Mouse (Mus musculus) regulatory T cell (primary cell): ENCODE results near the gene Ssbp3.

Source experiments
- in situ Hi-C: fragments of 300-600 bp; cut with MboI, MseI; formaldehyde crosslinking; loops from one replicate; pipeline ENCODE4 v1.15.1; 2025; ENCODE audit warnings: high pct_unique_total_duplicates

The Ssbp3 gene

DNA sequence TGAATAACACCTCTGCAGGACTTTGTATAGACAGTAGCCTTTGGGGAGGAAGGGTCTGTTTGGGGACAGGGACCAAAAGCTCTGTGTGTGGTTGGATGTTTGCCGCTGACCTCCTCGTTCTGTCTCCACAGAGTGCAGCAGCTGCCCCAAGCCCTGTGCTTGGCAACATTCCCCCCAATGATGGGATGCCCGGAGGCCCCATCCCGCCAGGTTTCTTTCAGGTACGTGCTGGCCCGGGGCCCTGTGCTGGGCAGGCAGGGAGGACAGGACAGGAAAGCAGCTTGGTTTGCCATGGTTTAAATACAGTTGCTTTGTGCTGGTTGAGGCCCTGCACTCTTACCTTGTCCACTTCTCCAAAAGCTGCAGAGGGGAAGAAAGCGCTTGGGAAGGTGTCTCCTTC is 99.0 kb downstream of the Ssbp3 start:
- in situ Hi-C loops = no loop called here

DNA sequence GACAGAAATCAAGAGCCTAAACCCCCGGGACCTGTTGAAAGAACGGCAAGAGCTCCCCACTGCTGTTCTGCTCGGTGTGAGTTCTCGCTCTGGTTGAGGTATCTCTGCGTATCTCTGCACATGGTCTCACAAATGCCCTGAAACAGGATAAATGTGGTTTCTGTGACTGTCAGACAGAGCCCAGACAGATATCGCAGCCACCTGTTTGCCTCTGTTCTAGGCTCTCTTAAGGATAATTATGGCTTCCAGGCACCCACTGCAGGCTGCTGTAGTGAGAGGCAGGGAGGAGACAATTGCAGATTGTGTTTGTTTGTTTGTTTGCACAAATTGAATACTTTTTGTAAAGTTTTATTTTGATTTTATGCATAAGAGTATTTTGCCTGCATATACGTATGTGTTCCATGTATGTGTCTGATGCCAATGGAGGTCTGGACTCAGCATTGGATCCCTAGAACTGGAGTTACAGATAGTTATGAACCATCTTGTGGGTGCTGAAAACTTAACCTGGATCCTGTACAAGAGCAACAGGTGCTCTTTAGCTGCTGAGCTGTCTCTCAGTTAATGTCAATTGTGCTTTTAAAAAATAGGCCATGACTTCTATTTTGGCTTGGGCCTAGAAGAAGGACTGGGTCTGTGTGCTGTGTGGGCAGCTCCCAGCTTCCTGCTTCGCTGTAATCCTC is 101.0 kb downstream of the Ssbp3 start:
- in situ Hi-C loops = no loop called here

GRCm38 (mm10) chr4:107012005-107012478 is 101.5 kb downstream of the Ssbp3 start:
- in situ Hi-C loops = no loop called here

- in situ Hi-C loops = no loop called here
Observed at GRCm38 (mm10) chr4:107012574-107012973, 102.1 kb downstream of the Ssbp3 start.

DNA sequence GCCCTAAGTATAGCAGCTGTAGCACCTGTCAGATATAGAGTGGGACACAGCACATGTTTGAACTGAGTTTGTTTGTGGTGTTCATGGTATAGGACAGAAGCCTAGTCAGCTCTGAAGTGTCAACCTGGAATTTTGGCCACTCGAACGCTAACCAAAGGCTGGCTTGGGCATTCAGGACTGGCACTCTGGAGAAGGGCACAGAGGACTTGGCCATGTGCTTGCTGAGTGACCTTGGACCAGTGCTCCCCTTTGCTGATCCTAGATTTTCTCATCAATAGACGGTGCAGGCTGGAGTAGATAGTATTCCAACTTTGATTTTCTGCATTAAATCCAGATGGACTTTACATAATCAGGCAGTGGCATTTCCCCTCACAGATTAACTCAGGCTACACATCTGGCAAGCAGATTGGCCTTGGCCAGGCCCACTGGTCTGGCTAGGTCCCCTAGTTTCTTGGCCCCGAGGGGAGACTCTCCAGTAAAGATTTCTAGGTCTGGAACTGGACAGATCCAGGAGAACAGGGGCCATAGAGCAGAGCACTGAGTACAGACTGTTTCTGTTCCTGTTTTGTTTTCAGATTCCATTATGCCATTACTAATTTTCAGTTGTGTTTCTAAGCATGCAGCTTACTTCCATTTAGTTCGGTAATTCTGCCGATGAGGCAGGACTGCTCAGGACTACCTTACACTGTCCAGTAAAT is 102.8 kb downstream of the Ssbp3 start:
- in situ Hi-C loops = no loop called here

DNA sequence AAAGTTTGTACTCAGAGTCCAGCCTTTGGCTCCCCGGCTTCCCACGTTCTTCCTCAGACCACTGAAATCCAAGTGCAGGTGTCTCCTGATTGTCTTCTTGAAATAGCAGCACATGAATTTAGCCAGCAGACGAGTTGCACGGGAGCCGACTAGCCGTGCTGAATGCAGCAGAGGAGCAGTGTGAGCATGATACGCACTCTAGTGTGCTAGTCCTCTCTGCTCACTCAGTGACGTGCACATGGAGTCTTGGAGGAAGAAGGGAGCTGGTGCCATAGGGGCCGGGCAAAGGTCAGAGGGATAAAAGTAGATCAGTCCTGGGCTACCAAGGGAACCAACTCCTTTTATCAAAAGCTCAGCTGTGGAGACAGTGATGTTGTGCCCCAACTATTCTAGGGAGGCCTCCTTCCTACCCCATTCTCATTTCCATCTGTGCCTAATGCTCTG is 103.3 kb downstream of the Ssbp3 start:
- in situ Hi-C loops = no loop called here

DNA sequence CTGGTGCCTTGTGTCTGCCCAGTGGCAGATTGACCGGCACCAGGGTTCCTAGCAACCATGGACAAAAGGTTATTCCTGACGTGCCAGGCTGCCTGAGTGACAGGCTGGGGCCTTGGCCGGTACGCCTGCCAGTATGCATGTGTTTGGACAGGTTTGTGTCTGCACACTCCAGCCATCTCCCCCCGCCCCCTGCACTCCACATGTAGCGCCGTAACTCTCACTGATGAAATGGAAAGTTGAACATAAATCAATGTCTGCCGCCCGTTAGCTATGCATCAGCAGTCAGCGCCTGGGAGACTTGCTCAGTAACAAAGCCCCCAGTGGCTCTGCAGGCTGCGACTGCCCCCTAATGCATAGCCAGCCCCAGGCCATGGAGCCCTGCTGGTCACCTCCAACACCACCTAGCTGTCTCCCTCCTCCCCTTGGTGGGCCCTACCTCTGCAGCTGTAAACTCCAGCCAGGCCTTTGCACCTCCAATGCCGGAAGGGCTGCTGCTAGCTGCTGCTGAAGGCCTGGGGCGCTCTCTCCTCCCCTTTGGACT is 105.5 kb downstream of the Ssbp3 start:
- in situ Hi-C loops = no loop called here

DNA sequence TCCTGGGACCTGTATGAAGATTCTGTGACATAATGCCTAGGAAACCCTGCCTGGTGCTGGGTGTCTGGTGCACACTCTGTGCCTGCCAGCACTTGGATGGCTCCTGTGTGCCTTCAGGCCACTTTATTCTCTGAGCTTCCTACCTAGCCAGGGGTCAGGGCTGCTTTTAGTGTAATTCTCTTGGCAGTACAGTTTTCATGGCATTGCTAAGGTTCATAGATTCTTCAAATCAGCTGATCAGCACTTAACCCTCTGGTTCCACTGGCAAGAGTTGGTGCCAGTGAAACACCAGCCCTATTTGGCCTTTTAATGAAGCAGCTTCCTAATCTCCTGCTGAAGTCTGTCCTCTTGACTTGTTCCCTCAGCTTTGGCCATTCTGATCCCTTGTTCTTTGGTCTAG is 106.8 kb downstream of the Ssbp3 start:
- in situ Hi-C loops = no loop called here

GRCm38 (mm10) chr4:107018521-107018920 is 108.0 kb downstream of the Ssbp3 start:
- in situ Hi-C loops = no loop called here

GRCm38 (mm10) chr4:107019027-107019426 is 108.5 kb downstream of the Ssbp3 start:
- in situ Hi-C loops = no loop called here

- in situ Hi-C loops = no loop called here
Observed at GRCm38 (mm10) chr4:107020287-107021000, 109.9 kb downstream of the Ssbp3 start.

GRCm38 (mm10) chr4:107021464-107021863 is 111.0 kb downstream of the Ssbp3 start:
- in situ Hi-C loops = no loop called here

GRCm38 (mm10) chr4:107024899-107025298 is 114.4 kb downstream of the Ssbp3 start:
- in situ Hi-C loops = no loop called here

- in situ Hi-C loops = no loop called here
Observed at GRCm38 (mm10) chr4:107025369-107025768, 114.9 kb downstream of the Ssbp3 start.

- in situ Hi-C loops = no loop called here
Observed at GRCm38 (mm10) chr4:107026451-107026850, 116.0 kb downstream of the Ssbp3 start.

DNA sequence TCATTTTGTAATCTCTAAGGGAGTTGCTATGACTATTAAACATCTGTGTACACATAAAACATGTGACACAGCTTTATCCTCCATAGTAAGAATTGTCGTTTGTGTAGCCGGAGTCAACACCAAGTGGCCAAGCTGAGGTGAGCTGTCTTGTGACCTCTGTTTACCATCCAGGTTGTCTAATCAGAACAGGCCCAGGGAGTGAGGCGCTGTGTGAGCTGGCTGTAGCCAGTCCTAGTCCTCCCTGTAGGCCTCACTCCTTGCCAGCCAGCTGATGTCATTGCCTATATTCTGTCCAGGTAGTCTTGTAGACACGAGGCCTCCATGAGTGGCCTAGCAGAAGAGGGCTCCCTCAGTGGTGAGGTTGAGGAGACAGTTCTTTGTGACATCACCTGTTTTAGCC is 125.2 kb downstream of the Ssbp3 start:
- in situ Hi-C loops = no loop called here

DNA sequence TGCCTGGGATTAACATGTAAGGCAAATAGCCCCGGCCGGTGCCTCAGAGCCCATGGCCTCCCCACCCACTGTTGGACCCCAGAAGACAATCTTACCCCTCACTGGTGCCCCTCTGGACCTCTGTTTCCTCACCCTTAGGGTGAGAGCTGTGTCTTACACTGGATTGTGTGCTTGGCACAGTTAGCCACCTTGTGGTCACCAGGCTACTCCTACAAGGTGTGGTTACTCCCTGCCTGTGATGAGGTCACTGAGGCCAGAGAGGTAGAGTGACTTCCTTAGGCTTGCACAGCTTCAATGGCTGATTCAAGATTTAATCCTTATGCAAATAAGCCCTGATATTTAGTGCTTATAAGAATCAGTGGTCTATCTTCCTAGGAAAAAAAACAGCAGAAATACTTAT is 126.5 kb downstream of the Ssbp3 start:
- in situ Hi-C loops = no loop called here

GRCm38 (mm10) chr4:107038303-107038702 is 127.8 kb downstream of the Ssbp3 start:
- in situ Hi-C loops = no loop called here

GRCm38 (mm10) chr4:107039270-107039669 is 128.8 kb downstream of the Ssbp3 start:
- in situ Hi-C loops = no loop called here

- in situ Hi-C loops = no loop called here
Observed at GRCm38 (mm10) chr4:107042304-107042703, 131.8 kb downstream of the Ssbp3 start.

DNA sequence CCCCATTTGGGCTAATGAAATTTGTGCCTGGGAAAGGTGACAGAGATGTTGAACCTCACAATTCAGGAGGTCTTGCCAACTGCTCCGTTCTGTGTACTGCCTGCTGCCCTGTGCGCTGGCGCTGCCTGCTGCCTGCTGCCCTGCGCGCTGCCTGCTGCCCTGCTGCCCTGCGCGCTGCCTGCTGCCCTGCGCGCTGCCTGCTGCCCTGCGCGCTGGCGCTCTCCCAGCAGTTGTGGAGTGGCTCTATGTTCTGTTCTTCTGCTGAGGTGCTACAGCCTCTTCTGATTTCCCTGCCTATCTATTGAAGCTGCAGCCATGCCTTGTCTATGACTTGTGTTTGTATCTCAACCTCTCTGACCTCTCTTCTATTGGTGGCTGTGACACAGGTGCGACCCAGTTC is 134.7 kb downstream of the Ssbp3 start:
- in situ Hi-C loops = no loop called here

DNA sequence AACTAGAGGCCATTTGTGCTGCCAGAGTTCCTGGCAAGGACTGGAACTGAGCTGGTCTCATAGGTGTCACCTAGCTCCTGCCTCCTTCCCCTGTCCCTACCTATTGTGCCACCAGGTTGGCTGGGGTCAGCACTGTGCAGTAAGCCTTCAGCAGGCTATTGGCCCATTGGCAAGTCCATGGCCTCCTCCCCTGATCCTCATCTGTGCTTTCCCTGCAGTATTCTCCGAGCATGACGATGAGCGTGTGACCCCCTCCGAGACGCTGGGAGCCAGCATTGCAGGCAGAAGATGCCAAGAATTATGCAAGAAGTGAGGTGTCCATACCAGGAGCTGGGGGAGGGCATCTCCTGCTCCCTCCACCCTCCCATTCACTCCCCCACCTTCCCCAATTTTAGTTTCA is 137.3 kb downstream of the Ssbp3 start:
- in situ Hi-C loops = no loop called here
